Mouse (Mus musculus): ENCODE measurements at regions not wholly inside any gene's neighbourhood (a gene's known extent, or its start where the extent isn't known, plus 50 kb on each side); places are given as distances from the start of the nearest gene placed in this dataset.
A peak's percentile ranks its signal among the peaks of the same experiment; 100 is the strongest.
"Not testable (repeated sequence)": the region's sequence is repeated elsewhere in the genome, so short reads cannot be mapped to it uniquely, and the experiment has no call there.

DNA sequence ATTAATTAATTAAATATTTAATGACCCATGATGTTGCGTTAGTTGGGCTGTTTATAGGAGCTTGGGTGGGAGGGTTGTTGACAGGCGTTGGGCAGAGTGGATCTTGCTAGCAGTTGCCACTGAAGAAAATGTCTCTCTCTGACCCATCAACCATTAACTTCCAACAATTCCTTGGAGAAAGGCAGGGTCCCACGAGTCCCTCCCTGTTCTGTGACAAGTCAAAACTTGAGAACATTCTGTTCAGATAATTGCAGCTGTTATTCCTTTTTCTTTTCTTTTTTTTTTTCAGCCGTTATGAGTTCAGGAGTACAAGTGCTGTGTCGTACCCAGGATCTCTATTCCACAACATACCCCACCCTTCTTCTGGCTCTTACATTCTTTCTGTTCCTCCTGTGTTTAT, 59.8 kb upstream of the Tnfrsf21 start:
- no peak for DNase-seq (ENCODE audit: low spot score)

DNA sequence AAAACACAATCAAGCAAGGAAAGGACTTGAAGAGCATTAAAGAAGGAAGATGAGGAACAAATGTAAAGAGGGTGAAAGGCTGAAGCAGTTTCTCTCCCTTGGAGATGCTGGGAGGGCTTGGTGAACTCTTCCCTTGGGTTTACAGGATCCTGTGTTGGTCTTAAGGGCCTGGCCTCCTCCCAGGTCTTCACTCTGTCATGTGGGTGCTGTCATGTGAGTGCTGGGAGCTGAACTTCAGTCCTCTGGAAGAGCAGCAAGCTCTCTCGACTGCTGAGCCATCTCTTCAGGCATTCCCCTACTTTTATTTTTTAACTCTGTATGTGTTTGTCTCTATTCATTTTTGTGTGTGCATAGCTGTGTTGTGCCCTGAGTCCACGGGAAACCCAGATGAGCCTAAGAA, 61.6 kb upstream of the Tnfrsf21 start:
- no peak for DNase-seq (ENCODE audit: low spot score)

DNA sequence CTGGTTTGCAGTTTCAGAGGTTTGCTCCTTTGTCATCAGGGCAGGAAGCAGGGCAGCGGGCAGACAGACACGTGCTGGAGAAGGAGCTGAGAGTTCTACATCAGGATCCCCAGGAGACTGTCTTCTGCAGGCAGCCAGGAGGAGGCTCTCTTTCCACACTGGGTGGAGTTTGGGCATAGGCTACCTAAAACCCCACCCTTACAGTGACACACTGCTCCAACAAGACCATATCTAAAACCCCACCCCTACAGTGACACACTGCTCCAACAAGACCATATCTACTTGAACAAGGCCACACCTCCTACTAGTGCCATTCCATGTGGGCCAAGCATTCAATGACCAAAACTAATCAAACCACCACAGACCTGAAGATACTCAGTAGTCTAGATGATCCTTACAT, 68.0 kb upstream of the Cd2ap start:
- no peak for DNase-seq (ENCODE audit: low spot score)

DNA sequence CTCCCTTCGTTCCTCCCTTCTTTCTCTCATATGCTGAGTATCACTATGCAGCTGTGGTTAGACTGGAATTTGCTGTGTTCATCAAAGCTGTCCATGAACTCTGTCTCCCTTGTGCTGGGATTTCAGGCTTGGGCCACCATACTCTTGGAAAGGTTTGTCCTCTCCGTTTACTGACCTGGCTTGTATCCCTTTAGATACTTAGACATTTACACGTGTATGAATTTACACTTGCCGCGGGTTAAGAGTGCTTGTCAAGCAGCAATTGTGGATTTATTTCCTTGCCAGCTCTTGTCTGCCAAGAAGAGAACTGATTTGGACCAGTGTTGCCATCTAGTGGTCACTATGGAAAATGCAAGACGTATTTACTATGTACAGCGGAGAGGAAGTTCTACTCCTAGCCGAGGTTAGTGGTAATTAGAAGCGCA, 66.8 kb upstream of the Cd2ap start:
- DNase-seq (ENCODE audit: low spot score) = peak; percentile 73

DNA sequence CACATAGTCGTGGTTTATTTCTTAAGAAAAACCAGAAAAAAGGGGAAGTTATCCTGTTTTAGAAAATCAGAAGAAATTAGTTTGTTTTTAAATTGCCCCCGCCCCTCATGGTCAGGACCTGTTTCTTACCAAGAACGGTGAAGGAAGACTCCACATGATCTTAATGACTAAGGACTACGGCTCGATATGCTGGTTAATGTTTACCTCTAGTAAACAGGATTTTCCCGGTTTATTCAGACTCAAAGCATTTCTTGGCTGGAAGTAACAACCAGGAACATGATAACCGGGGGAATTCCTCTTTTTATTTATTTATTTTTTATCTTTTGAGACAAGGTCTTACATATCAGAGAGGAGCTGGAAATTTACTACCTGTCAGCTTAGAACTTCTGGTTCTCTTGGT, 63.0 kb upstream of the Cd2ap start:
- DNase-seq (ENCODE audit: low spot score) = no peak

DNA sequence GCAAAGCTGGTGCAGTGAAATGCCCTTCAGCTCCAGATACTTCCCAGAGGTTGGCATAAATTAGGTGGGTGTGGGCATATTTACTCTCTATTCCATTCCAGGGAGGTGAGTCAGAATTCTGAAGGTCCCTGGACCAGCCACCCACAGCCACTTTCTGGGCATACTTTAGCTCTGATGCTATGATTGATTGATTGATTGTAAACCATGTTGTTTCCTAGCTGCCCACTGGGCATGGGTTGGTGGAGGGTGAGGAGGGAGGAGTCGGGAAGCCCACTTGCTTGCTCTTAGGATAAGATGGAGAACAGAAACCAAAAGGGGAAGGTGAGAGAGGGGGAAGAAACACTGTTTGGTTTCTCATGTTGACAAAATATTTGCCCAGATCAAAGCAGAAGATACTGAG, 62.1 kb upstream of the Cd2ap start:
- DNase-seq (ENCODE audit: low spot score) = peak; percentile 49

DNA sequence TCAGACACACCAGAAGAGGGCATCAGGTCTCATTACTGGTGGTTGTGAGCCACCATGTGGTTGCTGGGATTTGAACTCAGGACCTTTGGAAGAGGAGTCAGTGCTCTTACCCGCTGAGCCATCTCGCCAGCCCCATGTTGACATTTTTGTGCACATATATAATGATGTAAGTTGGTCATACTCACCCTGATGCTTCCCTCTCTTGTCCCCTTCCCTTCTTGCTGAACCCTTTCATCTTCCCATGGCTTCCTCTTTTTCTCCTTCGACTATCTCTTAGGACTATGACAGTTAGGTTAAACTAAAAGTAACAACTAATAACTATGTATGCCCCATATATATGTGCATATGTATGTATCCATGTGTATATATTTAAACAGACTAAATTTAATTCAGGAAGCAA, 61.0 kb upstream of the Cd2ap start:
- not testable (repeated sequence) for DNase-seq (ENCODE audit: low spot score)

DNA sequence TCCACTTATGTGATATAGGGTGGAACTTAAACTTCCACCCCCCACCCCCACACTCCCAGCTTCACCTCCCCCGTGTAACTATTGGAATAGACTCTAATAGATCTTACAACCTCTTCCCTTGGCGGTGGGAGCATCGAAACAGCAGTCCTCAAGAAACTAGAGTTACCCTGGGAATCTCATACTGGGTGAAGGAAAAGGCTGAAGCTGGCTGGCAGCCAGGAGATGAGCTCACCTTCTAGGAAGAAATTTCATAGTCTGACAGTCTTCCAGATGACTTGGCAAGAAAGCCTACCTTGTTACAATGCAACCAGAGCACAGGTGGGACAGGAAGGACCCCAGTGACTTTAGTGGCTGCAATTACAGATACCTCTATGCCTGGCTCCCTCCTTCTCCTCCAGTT, 57.6 kb upstream of the Cd2ap start:
- DNase-seq (ENCODE audit: low spot score) = peak; percentile 59

DNA sequence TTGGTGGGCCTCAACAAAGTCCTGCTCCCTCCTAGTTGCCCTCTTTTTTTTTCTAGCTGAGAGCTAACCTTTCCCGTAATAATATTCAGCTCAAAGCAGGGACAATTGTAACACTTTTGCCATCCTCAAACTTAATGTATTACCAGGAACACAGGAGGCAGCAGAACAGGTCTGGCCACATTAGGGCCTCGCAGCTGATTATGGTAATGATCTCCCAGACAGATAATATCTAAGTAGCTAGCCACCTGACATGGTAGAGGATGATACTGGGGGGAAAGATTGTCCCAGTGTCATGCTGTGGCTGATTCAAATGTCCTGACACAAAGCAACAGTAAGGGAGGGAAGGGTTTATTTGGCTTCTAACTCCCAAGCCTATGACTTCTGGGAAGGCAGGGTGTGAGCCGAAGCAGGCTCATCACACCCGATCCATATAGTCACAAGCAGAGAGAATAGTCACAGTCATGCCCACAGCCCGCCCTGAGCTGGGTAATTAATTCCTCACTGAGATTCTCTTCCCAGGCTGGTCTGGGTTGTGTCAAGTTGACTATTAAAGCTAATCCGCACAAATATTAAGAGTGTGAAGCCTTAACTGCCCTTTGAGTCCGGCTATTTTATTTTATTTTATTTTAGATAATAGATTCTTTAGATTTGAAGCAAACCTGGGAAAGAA, 57.0 kb upstream of the Cd2ap start:
- DNase-seq (ENCODE audit: low spot score) = peak; percentile 51

DNA sequence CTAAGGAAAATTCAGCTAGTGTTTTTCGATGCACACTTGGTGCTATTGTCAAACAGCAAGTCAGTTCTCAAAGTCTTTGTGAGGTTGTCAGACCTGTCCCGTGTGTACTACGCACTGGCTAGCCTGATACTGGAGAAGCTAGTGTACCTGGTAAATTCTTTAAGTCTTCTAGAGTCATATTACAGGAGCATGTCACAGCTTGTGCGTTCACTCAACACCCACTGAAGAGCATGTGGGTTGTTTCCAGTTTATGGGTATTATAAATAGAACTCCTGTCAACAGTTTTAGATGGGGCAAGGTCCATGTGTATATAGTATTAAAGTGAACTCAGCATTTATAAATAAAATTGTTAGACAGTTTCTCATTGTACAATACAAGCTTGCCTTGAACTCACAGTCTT, 50.9 kb upstream of the Cd2ap start:
- peak; percentile 46 for DNase-seq (ENCODE audit: low spot score)

All from urinary bladder, postnatal 14 days (tissue).